Mouse (Mus musculus): ENCODE data around the gene Mthfd1. TPM values are rescaled to one million over a fixed set of nuclear protein-coding genes. Genes with fewer than 3 reads are reported as not detected.

Gene Mthfd1
- polyA plus RNA-seq, 1 experiment from 2014 or later, result 37.3 TPM

- Histone ChIP-seq H3K27ac (replicated peaks in 1 of 2; ENCODE audit: control insufficient read depth in 1 of 2, insufficient read depth in 1 of 2, low read depth in 2 of 2, low read length in 2 of 2) (no peak overlapping the region), H3K4me1 (ENCODE audit: control insufficient read depth in 2 of 2, insufficient read depth in 2 of 2, low read length in 2 of 2) (no peaks in the 10 kb centered on the region; a peak in 1 of 4 replicates), H3K36me3 (ENCODE audit: control insufficient read depth, insufficient read depth, low read length) (0 out of 2 replicates have a peak, but pooled peaks cover 3% of the 10 kb centered on the region), H3K9ac (ENCODE audit: low read length) (no peak overlapping the region), H3K27me3 (ENCODE audit: control insufficient read depth, insufficient read depth, low read length) (no peaks in the 10 kb centered on the region), H3K9me3 (ENCODE audit: control insufficient read depth, low read length) (no peaks in the 10 kb centered on the region), H3K4me2 (ENCODE audit: low read length) (no peak overlapping the region), H3K4me3 (ENCODE audit: control insufficient read depth in 1 of 2, insufficient read depth in 1 of 2, low read depth in 1 of 2, low read length in 2 of 2) (no peak overlapping the region)
- 84% methylated on average over 5 of the region's 5 CpGs for WGBS
- ATAC-seq (ENCODE audit: insufficient number of reproducible peaks, insufficient read depth, low FRiP score, low read depth), result no peak
These were observed 78.6 kb downstream of the Mthfd1 start for GRCm38 (mm10) chr12:76333688-76334087.

GRCm38 (mm10) chr12:76335641-76336040, 80.5 kb downstream of the Mthfd1 start:
- no peaks in the 10 kb centered on the region for H3K27me3 ChIP-seq (ENCODE audit: control insufficient read depth, insufficient read depth, low read length)
- H3K4me3 ChIP-seq (ENCODE audit: control insufficient read depth in 1 of 2, insufficient read depth in 1 of 2, low read depth in 1 of 2, low read length in 2 of 2), result no peak overlapping the region
- 0 out of 2 replicates have a peak, but pooled peaks cover 1% of the 10 kb centered on the region for H3K36me3 ChIP-seq (ENCODE audit: control insufficient read depth, insufficient read depth, low read length)
- H3K27ac ChIP-seq (replicated peaks in 1 of 2; ENCODE audit: control insufficient read depth in 1 of 2, insufficient read depth in 1 of 2, low read depth in 2 of 2, low read length in 2 of 2), result no peak overlapping the region
- H3K9ac ChIP-seq (ENCODE audit: low read length), result no peak overlapping the region
- H3K4me1 ChIP-seq (ENCODE audit: control insufficient read depth in 2 of 2, insufficient read depth in 2 of 2, low read length in 2 of 2), result no peaks in the 10 kb centered on the region; a peak in 1 of 4 replicates
- no peak overlapping the region for H3K4me2 ChIP-seq (ENCODE audit: low read length)
- 77% methylated on average over 5 of the region's 5 CpGs for WGBS
- ATAC-seq (ENCODE audit: insufficient number of reproducible peaks, insufficient read depth, low FRiP score, low read depth), result no peak
- no peaks in the 10 kb centered on the region for H3K9me3 ChIP-seq (ENCODE audit: control insufficient read depth, low read length)

GRCm38 (mm10) chr12:76336111-76336965, 81.2 kb downstream of the Mthfd1 start:
- Histone ChIP-seq H3K27ac (replicated peaks in 1 of 2; ENCODE audit: control insufficient read depth in 1 of 2, insufficient read depth in 1 of 2, low read depth in 2 of 2, low read length in 2 of 2) (no peak overlapping the region), H3K27me3 (ENCODE audit: control insufficient read depth, insufficient read depth, low read length) (no peaks in the 10 kb centered on the region), H3K4me1 (ENCODE audit: control insufficient read depth in 2 of 2, insufficient read depth in 2 of 2, low read length in 2 of 2) (no peaks in the 10 kb centered on the region; a peak in 1 of 4 replicates), H3K4me2 (ENCODE audit: low read length) (no peak overlapping the region), H3K9me3 (ENCODE audit: control insufficient read depth, low read length) (no peaks in the 10 kb centered on the region), H3K9ac (ENCODE audit: low read length) (no peak overlapping the region), H3K36me3 (ENCODE audit: control insufficient read depth, insufficient read depth, low read length) (no peaks in the 10 kb centered on the region), H3K4me3 (ENCODE audit: control insufficient read depth in 1 of 2, insufficient read depth in 1 of 2, low read depth in 1 of 2, low read length in 2 of 2) (no peak overlapping the region)
- WGBS, result 55% methylated on average over 17 of the region's 17 CpGs
- no peak for ATAC-seq (ENCODE audit: insufficient number of reproducible peaks, insufficient read depth, low FRiP score, low read depth)

- no peak overlapping the region for H3K9ac ChIP-seq (ENCODE audit: low read length)
- no peak overlapping the region for H3K27ac ChIP-seq (replicated peaks in 1 of 2; ENCODE audit: control insufficient read depth in 1 of 2, insufficient read depth in 1 of 2, low read depth in 2 of 2, low read length in 2 of 2)
- no peak overlapping the region for H3K4me2 ChIP-seq (ENCODE audit: low read length)
- ATAC-seq (ENCODE audit: insufficient number of reproducible peaks, insufficient read depth, low FRiP score, low read depth), result no peak
- H3K9me3 ChIP-seq (ENCODE audit: control insufficient read depth, low read length), result no peaks in the 10 kb centered on the region
- no peak overlapping the region for H3K4me3 ChIP-seq (ENCODE audit: control insufficient read depth in 1 of 2, insufficient read depth in 1 of 2, low read depth in 1 of 2, low read length in 2 of 2)
- H3K4me1 ChIP-seq (ENCODE audit: control insufficient read depth in 2 of 2, insufficient read depth in 2 of 2, low read length in 2 of 2), result no peaks in the 10 kb centered on the region; a peak in 1 of 4 replicates
- H3K36me3 ChIP-seq (ENCODE audit: control insufficient read depth, insufficient read depth, low read length), result peaks cover 10% of the 10 kb centered on the region; the same call in 1 of the 2 replicates
- no peaks in the 10 kb centered on the region for H3K27me3 ChIP-seq (ENCODE audit: control insufficient read depth, insufficient read depth, low read length)
- WGBS, result 3% methylated on average over 4 of the region's 4 CpGs
These were observed 86.0 kb downstream of the Mthfd1 start for GRCm38 (mm10) chr12:76341080-76341479.

GRCm38 (mm10) chr12:76345759-76346455, 90.8 kb downstream of the Mthfd1 start:
- Histone ChIP-seq H3K4me2 (ENCODE audit: low read length) (no peak overlapping the region), H3K9me3 (ENCODE audit: control insufficient read depth, low read length) (no peaks in the 10 kb centered on the region), H3K4me1 (ENCODE audit: control insufficient read depth in 2 of 2, insufficient read depth in 2 of 2, low read length in 2 of 2) (no peaks in the 10 kb centered on the region), H3K4me3 (ENCODE audit: control insufficient read depth in 1 of 2, insufficient read depth in 1 of 2, low read depth in 1 of 2, low read length in 2 of 2) (no peak overlapping the region), H3K27me3 (ENCODE audit: control insufficient read depth, insufficient read depth, low read length) (no peaks in the 10 kb centered on the region), H3K9ac (ENCODE audit: low read length) (no peak overlapping the region), H3K27ac (replicated peaks in 1 of 2; ENCODE audit: control insufficient read depth in 1 of 2, insufficient read depth in 1 of 2, low read depth in 2 of 2, low read length in 2 of 2) (no peak overlapping the region), H3K36me3 (ENCODE audit: control insufficient read depth, insufficient read depth, low read length) (peaks cover 34% of the 10 kb centered on the region)
- 81% methylated on average over 5 of the region's 6 CpGs for WGBS
- no peak for ATAC-seq (ENCODE audit: insufficient number of reproducible peaks, insufficient read depth, low FRiP score, low read depth)

- WGBS, result 63% methylated on average over 8 of the region's 8 CpGs
- Histone ChIP-seq H3K9me3 (ENCODE audit: control insufficient read depth, low read length) (no peaks in the 10 kb centered on the region), H3K27ac (replicated peaks in 1 of 2; ENCODE audit: control insufficient read depth in 1 of 2, insufficient read depth in 1 of 2, low read depth in 2 of 2, low read length in 2 of 2) (no peak overlapping the region), H3K27me3 (ENCODE audit: control insufficient read depth, insufficient read depth, low read length) (no peaks in the 10 kb centered on the region), H3K4me3 (ENCODE audit: control insufficient read depth in 1 of 2, insufficient read depth in 1 of 2, low read depth in 1 of 2, low read length in 2 of 2) (no peak overlapping the region), H3K4me2 (ENCODE audit: low read length) (no peak overlapping the region), H3K36me3 (ENCODE audit: control insufficient read depth, insufficient read depth, low read length) (peaks cover 47% of the 10 kb centered on the region), H3K9ac (ENCODE audit: low read length) (no peak overlapping the region), H3K4me1 (ENCODE audit: control insufficient read depth in 2 of 2, insufficient read depth in 2 of 2, low read length in 2 of 2) (no peaks in the 10 kb centered on the region)
- no peak for ATAC-seq (ENCODE audit: insufficient number of reproducible peaks, insufficient read depth, low FRiP score, low read depth)
These were observed 94.7 kb downstream of the Mthfd1 start for GRCm38 (mm10) chr12:76349680-76350220.

GRCm38 (mm10) chr12:76360868-76361267, 105.8 kb downstream of the Mthfd1 start:
- Histone ChIP-seq H3K36me3 (ENCODE audit: control insufficient read depth, insufficient read depth, low read length) (peaks cover 4% of the 10 kb centered on the region; the same call in 1 of the 2 replicates), H3K4me1 (ENCODE audit: control insufficient read depth in 2 of 2, insufficient read depth in 2 of 2, low read length in 2 of 2) (peaks cover 2 to 7% of the 10 kb centered on the region in 2 experiments; a peak in 1 of 4 replicates), H3K9ac (ENCODE audit: low read length) (no peak overlapping the region), H3K4me2 (ENCODE audit: low read length) (no peak overlapping the region), H3K27me3 (ENCODE audit: control insufficient read depth, insufficient read depth, low read length) (no peaks in the 10 kb centered on the region), H3K27ac (replicated peaks in 1 of 2; ENCODE audit: control insufficient read depth in 1 of 2, insufficient read depth in 1 of 2, low read depth in 2 of 2, low read length in 2 of 2) (no peak overlapping the region), H3K4me3 (ENCODE audit: control insufficient read depth in 1 of 2, insufficient read depth in 1 of 2, low read depth in 1 of 2, low read length in 2 of 2) (no peak overlapping the region), H3K9me3 (ENCODE audit: control insufficient read depth, low read length) (no peaks in the 10 kb centered on the region)
- 87% methylated on average over 1 of the region's 1 CpGs for WGBS
- no peak for ATAC-seq (ENCODE audit: insufficient number of reproducible peaks, insufficient read depth, low FRiP score, low read depth)
